Mouse (Mus musculus) kidney, postnatal 4 days (tissue): ENCODE measurements around the gene Nr2c2ap.

Experiments
- DNase-seq, 2 experiments: peaks; one replicate each; pipeline ENCODE4 v3.0.0; 2021; ENCODE audit warnings: mixed read lengths in 2 of 2

Nr2c2ap gene

DNA sequence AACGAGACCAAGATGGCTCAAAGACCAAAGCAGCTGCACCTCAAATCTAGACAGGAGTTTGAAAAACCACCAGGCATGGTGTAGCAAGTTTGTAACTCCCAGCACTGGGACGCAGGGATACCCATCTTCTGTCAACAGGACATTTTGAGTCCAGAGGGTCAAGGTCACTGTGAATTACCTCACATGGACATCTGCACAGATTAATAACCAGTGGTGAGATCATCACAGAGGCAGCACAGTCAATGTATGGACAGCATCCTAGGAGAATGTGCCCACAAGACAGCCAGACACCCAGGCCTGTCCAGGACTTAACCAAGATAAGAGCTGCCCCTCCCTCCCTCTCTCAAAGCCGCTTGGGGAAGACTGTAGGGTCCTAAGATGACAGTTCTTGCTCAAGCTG is 39.0 kb downstream of the Nr2c2ap start:
- no peak for DNase-seq

DNA sequence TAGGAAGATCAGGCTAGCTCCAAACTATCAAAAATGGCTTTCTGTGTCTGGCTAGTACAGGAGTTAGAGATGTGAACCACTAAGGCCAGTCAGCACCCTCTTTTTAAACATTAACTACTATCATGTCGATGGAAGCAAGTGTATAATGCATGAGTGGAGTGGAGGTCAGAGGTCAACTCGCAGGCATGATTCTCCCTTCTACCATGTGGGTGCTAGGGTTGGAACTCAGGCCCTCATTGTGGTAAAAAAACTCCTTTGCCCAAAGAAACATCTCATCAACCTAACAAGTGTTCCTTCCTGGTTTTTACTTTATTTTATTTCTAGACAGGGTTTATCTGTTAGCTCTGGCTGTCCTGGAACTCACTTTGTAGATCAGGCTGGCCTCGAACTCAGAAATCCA is 39.6 kb downstream of the Nr2c2ap start:
- DNase-seq = peak; percentile 27 to 46

DNA sequence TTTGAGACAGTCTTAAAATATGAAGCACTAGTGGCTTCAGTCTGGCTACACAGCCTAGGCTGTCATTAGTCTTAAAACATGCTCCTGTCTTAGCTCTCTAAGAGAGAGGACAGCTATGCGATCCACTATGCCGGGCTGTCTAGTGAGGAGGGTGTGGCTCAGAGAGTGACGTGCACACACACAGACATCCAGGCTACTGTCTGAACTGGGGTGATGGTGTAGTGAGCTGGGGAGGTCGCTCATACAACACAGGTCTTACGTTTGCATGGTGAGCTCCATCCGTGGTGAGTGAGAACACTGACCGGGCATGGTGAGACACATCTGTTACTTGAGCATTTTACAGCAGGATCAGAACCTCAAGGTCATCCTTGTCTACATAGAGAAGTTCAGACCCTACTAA is 40.1 kb downstream of the Nr2c2ap start:
- no peak for DNase-seq

DNA sequence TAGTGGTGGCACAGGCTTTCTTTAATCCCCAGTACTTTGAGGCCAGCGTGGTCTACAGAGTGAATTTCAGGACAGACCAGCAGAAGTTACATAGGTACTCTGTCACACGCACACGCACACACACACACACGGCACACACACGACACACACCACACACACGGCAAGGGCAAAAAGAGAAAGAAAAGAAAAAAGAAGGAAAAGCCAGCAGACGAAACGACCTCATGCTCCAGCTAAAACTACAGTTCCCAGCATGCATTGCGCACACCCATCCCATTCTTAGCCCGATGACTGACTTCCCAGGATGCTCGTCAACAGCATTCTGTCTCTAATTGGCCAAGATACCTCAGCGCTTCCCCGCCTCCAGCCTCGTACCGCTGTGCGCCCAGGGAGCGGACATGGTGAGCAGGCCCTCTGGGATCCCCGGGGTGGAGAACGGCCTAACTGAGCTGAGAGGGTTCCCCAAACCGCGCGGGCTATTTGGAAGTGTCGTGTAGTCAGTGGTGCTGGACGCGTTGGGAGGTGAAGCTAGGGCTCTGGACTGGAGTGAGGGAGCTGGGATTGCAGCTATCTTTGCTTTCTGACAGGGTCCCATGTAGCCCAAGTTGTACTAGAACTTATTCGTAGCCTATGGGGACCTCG is 41.0 kb downstream of the Nr2c2ap start, which contains the start of gene Tmem161a:
Tmem161a (plus strand) TSS at position 314 of the 639 bp plus-strand sequence.
- peak; percentile 90 to 94 for DNase-seq

DNA sequence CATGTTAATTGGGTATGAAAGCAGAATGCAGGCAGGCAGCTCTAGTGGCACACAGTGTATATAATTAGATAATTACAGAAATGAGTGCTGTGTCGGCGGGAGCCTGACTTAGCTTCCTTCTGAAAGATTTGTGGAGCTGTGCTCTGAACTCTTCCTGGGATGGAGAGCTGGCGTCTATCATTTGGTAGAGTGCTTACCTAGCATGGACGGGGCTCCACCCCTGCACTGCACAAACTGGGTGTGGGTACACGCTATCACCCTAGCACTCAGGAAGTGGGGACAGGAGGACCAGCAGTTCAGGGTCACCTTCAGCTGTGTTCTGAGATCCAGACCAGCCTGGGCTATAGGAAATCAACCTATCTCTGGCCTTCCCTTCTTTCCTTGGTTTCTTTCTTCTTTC is 42.2 kb downstream of the Nr2c2ap start:
- DNase-seq = no peak

DNA sequence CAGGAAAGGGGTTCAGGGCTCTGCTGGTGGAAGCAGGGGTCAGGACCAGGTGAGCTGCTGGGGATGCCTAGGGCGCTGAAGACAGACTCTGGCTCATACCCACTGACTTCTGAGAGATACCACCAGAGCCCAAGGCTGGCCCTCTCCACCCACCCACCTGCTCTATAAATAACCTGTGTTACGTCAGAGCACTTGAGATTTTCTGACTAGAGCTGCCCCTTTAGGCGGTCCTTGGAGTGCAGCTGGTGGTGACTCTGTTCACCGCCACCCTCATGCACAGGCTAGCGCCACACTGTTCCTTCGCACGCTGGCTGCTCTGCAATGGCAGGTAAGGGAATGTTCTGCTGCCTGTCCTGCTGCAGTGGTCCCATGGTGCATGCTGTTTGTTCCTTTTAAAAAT is 42.9 kb downstream of the Nr2c2ap start:
- no peak for DNase-seq

DNA sequence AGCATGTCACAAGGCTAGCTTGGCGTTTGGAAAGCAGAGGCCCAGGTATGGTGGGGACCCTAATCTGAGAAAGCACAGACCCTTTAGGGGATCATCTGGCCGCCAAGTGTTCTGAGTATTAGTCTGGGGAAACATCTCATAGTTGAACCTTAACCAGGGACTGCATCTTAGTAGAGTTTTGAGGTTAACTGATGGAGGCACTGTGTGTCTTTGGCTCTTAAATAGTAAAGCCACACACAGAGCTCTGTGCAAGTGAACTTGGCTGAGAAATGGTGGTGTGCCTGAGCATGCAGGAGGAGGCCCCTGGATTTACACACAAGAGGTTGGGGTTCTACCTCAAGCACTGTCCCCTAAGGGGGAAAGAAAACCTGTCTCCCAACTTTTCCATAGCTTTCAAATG is 47.1 kb downstream of the Nr2c2ap start:
- DNase-seq = no peak

DNA sequence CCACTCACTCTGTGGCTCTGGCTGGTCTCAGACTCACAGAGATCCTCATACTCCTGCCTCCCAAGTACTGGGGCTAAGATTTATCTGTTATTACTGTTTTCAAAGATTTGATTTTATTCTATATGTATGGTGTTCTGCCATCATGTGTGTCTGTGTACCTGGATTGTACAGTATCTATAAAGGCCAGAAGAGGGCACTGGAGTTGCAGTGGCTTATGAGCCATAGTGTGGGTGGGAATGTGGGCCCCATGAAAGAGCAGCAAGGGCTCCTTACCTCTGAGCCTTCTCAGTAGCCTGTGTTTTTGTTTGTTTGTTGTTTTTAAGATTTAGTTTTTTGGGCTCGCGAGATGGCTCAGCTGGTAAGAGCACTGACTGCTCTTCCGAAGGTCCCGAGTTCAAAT is 47.9 kb downstream of the Nr2c2ap start:
- DNase-seq = no peak

DNA sequence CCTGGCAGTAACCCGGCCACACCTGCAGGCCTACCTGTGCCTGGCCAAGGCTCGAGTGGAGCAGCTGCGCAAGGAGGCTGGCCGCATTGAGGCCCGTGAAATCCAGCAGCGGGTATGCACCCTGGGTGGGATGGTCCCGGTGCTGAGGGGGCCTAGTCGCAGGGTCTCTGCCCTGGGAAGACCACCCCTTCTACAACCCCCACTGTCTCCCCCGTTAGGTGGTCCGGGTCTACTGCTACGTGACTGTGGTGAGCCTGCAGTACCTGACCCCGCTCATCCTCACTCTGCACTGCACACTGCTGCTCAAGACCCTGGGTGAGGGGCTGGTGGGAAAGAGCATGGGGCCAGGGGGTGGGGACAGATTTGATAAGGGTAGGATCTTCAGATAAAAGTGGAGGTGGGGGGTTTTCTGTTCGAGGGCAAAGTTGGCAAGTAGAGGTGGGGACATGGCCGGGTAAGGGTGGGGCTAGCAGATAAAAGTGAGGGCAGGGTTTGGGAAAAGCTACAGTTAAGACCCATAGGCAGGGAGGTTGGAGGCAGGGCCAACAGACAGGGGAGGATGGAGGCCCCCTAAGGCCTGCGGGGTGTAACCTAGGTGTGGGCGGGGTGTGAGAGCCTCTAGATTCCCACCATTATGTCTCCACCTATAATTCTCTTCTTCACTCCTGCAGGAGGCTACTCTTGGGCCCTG is 50.2 kb downstream of the Nr2c2ap start:
- DNase-seq = no peak

DNA sequence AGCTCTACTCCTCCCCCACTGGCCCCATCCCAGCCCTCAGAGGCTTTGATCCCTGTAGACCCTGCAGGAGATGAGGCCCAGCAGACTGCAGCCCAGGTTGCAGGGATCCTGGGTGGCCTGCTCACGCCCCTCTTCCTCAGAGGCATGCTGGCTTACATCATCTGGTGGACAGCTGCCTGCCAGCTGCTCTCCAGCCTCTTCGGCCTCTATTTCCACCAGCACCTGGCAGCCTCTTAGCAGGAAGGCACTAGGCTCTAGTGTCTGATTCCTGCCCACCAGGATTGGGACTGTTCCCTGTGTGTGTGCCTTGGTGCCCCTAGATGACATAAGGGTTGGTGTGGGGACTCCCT is 50.7 kb downstream of the Nr2c2ap start:
- DNase-seq = no peak

DNA sequence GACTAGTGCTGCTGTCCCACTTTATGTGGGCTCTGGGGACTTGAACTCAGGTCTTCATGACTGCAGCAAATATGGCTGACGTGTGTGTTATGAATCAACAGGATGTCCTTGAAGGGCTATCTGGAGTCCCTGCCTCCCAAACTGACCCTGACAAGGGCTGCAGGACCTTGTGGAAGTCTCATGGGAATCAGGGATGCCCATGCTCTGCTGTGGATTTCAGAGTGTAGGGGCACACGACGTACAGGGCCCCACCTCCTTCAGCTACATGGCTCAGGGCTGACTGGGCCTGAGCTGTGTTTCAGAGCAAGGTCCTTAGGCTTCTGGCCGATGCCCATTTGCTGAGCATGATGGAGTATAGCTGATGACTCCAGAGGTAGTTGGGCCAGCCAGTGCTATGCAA is 52.1 kb downstream of the Nr2c2ap start:
- DNase-seq = no peak
